Mouse (Mus musculus) monocyte, adult 2 months (primary cell): Measurements from ENCODE around the gene Gm5431.
"Not testable (repeated sequence)": the region's sequence is repeated elsewhere in the genome, so short reads cannot be mapped to it uniquely, and the experiment has no call there.

Experiments used
- DNase-seq, 2 experiments: peaks; one replicate each; pipeline ENCODE4 v3.0.0; 2022; ENCODE audit warnings: low spot score in 2 of 2, low read depth in 1 of 2

Gm5431 gene

DNA sequence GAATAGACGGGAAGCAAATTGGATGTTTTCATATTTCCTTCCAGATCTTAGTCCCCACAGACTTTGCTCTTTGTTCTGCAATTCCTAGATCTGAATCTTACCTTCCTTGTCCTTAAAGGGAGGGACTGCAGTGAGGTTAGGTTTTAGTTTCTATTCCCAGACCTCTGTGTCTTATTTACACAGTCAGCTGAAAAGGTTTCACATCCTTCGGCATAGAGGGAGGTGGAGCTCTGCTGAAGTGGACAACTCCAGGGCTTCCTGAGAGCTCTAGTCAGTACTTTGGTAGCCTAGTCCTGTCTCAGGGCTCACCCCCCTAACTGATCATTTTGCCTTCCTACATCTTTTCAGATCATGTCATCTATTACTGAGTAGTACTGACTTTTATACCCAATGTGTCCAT, at the start of gene Gm5431:
Gene Gm5431, minus strand, starts transcription at position 194 of the 400 bp plus-strand sequence.
- DNase-seq, result peak in 1 of 2 experiments; percentile 2

DNA sequence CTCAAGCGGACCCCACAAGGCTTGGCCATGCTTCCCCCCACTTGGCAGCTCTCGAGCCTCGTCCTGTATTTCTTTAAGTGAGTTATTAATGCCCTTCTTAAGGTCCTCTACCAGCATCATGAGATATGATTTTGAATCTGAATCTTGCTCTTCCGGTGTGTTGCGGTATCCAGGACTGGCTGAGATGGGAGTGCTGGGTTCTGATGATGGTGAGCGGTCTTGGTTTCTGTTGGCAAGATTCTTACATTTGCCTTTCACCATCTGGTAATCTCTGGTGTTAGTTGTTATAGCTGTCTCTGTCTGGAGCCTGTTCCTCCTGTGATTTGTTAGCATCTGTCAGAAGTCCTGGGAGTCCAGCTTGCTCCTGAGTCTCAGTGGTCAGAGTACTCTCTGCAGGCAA, 44.1 kb upstream of the Gm5431 start, which contains the start of gene Psme2b:
Gene Psme2b, minus strand, starts transcription at position 101 of the 400 bp plus-strand sequence.
- not testable (repeated sequence) for DNase-seq

- DNase-seq, result not testable (repeated sequence)
Observed at GRCm38 (mm10) chr11:48939286-48939685, 37.3 kb upstream of the Gm5431 start.

DNA sequence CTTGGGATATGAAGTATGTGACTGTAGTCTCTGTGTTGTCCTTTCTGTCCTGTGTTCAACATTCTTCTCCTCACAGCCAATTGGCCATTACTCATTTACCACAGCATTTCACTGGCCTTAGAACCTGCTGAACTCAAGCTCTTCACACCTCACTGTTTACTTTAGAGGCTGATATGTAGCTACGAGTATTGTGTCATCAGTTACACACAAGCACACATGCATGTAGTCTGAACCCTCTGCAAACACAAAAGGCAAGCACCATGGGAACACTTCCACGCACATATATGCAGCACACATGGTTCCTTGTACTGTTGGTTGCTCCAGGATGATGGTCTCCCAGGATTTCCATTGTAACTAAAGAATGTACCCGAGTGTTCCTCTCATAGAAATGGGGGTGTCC, 33.3 kb upstream of the Gm5431 start:
- not testable (repeated sequence) for DNase-seq

DNA sequence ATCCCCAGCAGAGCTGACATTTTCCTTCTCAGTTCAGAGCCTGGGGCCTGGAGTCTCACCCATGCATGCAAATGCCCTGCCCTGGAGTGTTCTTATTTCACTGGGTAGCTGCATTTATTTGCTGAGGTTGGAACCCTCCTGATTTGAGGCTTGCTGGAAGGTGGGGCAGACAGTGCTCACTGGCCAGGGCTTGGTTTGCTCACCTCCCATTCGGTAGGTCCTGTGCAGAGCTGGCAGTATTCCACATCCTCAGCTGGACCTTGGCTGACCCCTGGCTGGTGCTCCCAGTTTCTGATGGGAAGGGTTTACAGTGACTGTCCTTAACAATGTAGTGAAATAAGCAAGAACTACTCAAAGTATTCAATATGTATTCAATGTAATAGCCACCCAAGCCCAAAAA, 31.9 kb upstream of the Gm5431 start:
- not testable (repeated sequence) for DNase-seq

DNA sequence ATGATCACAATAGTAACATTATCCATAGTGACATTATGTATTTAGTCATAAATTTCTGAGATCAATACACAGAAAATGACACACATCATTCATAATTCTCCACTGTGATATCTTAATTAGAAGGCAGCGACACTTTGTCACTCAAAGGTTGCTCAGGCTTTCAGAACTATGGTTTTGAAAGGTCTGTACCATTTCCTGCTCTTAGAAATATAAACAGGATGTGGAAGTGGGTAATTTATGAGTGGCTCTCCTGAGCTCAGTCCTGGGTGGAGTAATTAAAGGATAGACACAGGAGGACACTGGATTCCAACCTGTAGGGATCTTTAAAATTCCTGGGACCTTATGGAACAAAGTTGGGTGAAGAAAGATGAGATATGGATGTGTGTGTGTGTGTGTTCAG, 31.4 kb upstream of the Gm5431 start:
- not testable (repeated sequence) for DNase-seq

- not testable (repeated sequence) for DNase-seq
Observed at GRCm38 (mm10) chr11:48928068-48928467, 26.1 kb upstream of the Gm5431 start.

- not testable (repeated sequence) for DNase-seq
Observed at GRCm38 (mm10) chr11:48926437-48926836, 24.4 kb upstream of the Gm5431 start.

DNA sequence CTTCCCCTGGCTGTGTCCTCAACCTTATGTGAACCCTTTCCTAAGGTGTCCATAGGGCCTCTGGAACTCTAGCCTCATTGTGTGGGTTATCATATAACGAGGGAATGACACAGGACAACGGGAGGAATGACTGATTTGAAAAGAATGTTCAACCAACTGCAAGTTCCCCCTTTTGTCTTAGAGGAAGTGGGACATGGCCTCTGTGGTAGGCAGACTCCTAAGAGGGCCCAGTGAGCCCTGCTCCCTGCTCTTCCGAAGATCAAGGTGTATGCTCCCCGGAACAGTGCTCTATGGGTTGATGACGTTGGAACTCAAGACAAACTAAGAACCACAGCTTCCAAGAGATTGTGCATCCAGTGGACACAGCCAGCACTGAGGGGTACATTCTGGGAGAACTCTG, 21.8 kb upstream of the Gm5431 start:
- DNase-seq, result not testable (repeated sequence)

DNA sequence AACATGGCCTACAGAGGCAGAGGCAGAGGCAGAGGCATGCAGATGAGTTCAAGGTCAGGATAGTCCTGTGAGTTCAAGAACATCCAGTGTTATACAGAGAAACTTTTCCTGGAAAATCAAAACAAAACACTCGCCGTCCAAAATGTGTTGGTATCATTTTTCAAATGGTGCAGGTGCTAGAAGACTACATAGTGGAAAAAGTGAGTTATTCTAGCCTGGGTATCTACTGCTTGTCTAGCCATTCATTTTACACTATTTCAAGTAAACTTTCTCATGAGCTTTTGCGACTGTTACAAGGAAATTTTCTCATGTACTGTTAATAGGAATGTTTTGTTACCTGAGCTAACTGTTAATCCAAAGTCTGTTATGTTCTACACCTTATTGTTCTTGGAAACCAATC, 16.4 kb upstream of the Gm5431 start:
- DNase-seq, result no peak

- no peak for DNase-seq
Observed at GRCm38 (mm10) chr11:48913611-48914010, 11.6 kb upstream of the Gm5431 start.

DNA sequence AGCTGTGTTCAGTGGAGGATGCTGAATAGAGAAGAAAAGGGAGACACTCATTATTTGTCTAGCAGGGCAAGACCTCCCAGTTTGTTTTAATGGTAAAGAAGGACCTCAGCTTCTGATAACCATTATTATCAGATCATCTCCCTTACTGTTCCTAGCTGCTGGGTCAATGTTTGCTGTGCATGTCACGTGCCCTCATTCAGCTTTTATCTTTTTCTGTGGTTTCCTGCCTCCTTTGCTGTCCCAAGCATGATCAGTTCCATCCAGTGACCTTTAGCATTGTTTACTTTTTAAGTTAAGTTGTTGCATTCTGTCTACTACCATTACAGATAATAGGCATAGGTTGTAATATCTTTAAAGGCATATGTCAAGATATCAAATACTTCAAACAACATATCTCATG, 6.4 kb upstream of the Gm5431 start:
- DNase-seq, result no peak

GRCm38 (mm10) chr11:48901567-48901930, 465 bp downstream of the Gm5431 start:
- not testable (repeated sequence) for DNase-seq

GRCm38 (mm10) chr11:48900654-48901566, 1.1 kb downstream of the Gm5431 start:
- DNase-seq, result peak; percentile 8 to 28

DNA sequence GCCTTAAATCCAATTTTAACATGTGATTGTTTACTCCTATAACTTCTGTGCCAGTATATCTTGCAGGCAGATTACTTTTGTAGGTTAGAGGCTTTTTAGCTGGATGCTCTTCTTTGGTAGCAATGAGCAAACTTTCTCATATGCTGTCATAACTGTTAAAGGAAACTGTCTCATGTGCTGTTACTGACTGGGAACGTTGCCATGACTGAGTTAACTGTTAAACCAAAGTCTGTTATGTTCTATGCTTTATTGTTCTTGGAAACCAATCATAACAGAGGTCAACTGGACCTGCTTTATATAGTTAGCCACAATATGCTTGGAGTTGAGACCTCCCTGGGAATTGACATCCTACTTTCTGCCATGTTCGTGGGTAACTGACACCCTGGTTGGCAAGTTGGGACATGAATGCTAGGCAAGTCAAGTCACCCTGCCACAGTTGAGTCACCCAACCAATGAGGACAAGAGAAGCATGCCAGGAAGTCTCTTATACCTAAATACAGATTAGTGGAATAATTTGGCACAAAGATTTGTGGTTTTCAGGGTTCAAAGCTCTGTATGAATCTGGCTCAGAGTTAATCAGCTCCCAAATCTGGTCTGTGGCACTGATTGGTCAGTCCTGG, 3.1 kb downstream of the Gm5431 start:
- no peak for DNase-seq

DNA sequence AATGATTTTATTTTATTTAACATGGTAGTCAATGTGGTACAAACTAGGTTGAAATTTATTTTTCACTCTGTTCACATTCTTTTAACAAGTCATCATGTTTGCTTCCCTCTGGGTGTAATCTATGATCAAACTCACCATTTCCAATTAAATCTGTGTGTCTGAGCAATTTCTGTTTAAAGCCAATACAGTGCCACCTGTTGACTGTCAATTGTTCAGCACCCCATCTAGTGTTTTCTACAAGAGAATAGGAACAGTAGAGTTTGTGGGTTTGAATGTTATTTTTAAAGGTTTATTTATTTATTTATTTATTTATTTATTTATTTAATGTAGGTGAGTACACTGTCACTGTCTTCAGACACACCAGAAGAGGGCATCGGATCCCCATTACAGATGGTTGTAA, 25.3 kb downstream of the Gm5431 start:
- DNase-seq, result no peak

DNA sequence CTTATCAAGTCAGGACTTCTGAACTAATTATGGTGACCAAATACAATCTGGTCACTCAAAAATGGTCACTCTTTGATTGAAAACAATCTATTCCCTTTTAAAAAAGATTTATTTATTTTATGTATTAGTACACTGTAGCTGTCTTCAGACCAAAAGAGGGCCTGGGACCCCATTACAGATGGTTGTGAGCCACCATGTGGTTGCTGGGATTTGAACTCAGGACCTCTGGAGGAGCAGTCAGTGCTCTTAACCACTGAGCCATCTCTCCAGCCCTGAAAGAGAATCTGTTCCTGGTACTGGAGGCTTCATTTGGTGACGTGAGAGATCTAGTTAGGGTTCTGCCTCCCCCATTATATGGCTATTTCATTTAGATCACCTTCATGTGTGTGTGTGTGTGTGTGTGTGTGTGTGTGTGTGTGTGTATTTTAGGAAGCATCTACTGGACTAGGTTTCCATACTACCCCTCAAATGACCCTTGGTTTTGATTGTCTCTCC, 26.6 kb downstream of the Gm5431 start:
- DNase-seq, result not testable (repeated sequence)

GRCm38 (mm10) chr11:48874465-48874864, 27.5 kb downstream of the Gm5431 start:
- no peak for DNase-seq

- no peak for DNase-seq
Observed at GRCm38 (mm10) chr11:48873591-48874290, 28.3 kb downstream of the Gm5431 start.

GRCm38 (mm10) chr11:48872695-48873300, 29.2 kb downstream of the Gm5431 start:
- DNase-seq, result no peak
